In genomic region chr11:77077792-77078191, GRCm38 (mm10) we compare ENCODE assay signal across 8 mouse cellular contexts. TPM values are rescaled to one million over a fixed set of nuclear protein-coding genes. Genes with fewer than 3 reads are reported as not detected.
DNase-seq lines count a peak whose midpoint lies in the region; ATAC-seq and TF ChIP-seq lines count a peak whose summit lies in the region.

No protein-coding gene starts in this region.

- no peak for TF ChIP-seq CTCF in embryonic fibroblast, embryonic 13.5 days (IDR thresholded peaks at IDR 0.05; ENCODE audit: borderline replicate concordance, insufficient read depth, low read length)
- TF ChIP-seq CTCF in intestine, postnatal 0 days (IDR thresholded peaks at IDR 0.05; ENCODE audit: low read depth): no peak

- peak; percentile 25; the same call in 1 of the 2 replicates for ATAC-seq in intestine, postnatal 0 days
- no peak for ATAC-seq in midbrain, embryonic 12.5 days (ENCODE audit: low FRiP score, low read depth)

- H3K9ac ChIP-seq in intestine, postnatal 0 days (ENCODE audit: low read depth, low read length): peak overlapping the region; percentile 74
- H3K9ac ChIP-seq in midbrain, embryonic 12.5 days (replicated peaks): peak overlapping the region; percentile 89

- peak overlapping the region; percentile 78 for H3K4me2 ChIP-seq in intestine, postnatal 0 days (replicated peaks; ENCODE audit: low read depth)
- H3K4me2 ChIP-seq in midbrain, embryonic 12.5 days (replicated peaks): peak overlapping the region; percentile 76

- DNase-seq in embryo, embryonic 10 days (ENCODE audit: low spot score): peak; percentile 10
- no peak for DNase-seq in embryo, embryonic 9.5 days (ENCODE audit: extremely low spot score)
- DNase-seq in spleen, adult 12 weeks (ENCODE audit: low spot score): peak; percentile 22
- DNase-seq in spleen, postnatal 14 days (ENCODE audit: low spot score in 2 of 2): no peak
- DNase-seq in ovary, adult 18-20 months (ENCODE audit: low spot score): no peak

- 2% methylated on average over 16 of the region's 16 CpGs for WGBS in intestine, postnatal 0 days
- 3% methylated on average over 16 of the region's 16 CpGs for WGBS in midbrain, embryonic 12.5 days

- H3K27me3 ChIP-seq in intestine, postnatal 0 days (replicated peaks; ENCODE audit: control insufficient read depth, insufficient read depth, low read length): no peaks in the 10 kb centered on the region
- peaks cover 16% of the 10 kb centered on the region for H3K27me3 ChIP-seq in midbrain, embryonic 12.5 days

- no peaks in the 10 kb centered on the region for H3K9me3 ChIP-seq in intestine, postnatal 0 days (ENCODE audit: control insufficient read depth)
- H3K9me3 ChIP-seq in midbrain, embryonic 12.5 days: no peaks in the 10 kb centered on the region

- peak overlapping the region; percentile 21 for H3K27ac ChIP-seq in embryonic fibroblast, embryonic 13.5 days (ENCODE audit: insufficient read depth, low read length)
- H3K27ac ChIP-seq in intestine, postnatal 0 days (ENCODE audit: low read depth, low read length): peak overlapping the region; percentile 51
- peak overlapping the region; percentile 90; the same call in 1 of the 2 replicates for H3K27ac ChIP-seq in midbrain, embryonic 12.5 days (replicated peaks)

- no peak for TF ChIP-seq POLR2A in embryonic fibroblast, embryonic 13.5 days (IDR thresholded peaks at IDR 0.05; ENCODE audit: low read depth, low read length)

- peaks cover 9% of the 10 kb centered on the region for H3K36me3 ChIP-seq in intestine, postnatal 0 days (ENCODE audit: control insufficient read depth, insufficient read depth)
- peaks cover 28% of the 10 kb centered on the region for H3K36me3 ChIP-seq in midbrain, embryonic 12.5 days

- no peaks in the 10 kb centered on the region for H3K4me1 ChIP-seq in embryonic fibroblast, embryonic 13.5 days (ENCODE audit: control insufficient read depth, insufficient read depth, low read length)
- no peaks in the 10 kb centered on the region for H3K4me1 ChIP-seq in intestine, postnatal 0 days (replicated peaks; ENCODE audit: control insufficient read depth, insufficient read depth, low read length)
- H3K4me1 ChIP-seq in midbrain, embryonic 12.5 days: peaks cover 7% of the 10 kb centered on the region

- peak overlapping the region; percentile 86 for H3K4me3 ChIP-seq in embryonic fibroblast, embryonic 13.5 days (ENCODE audit: insufficient read depth, low read length)
- peak overlapping the region; percentile 76 for H3K4me3 ChIP-seq in intestine, postnatal 0 days (ENCODE audit: low read depth, low read length)
- peak overlapping the region; percentile 86 for H3K4me3 ChIP-seq in midbrain, embryonic 12.5 days

RNA-seq across cellular contexts. Expression of gene Nsrp1, which starts 0.4 kb away (rescaled TPM):
- 19.4 and 23.8 TPM in 2 replicates for polyA plus RNA-seq in embryonic fibroblast, embryonic 13.5 days (2011; ENCODE audit: insufficient read length, low read depth, missing spikeins)
- 54.3 and 65.8 TPM in 2 replicates for polyA plus RNA-seq in intestine, postnatal 0 days (2015; fragmentation: Nextera tagmentation; extraction: Ambion mirVana)
- 66.4 and 80.4 TPM in 2 replicates for polyA plus RNA-seq in midbrain, embryonic 12.5 days (2016; fragmentation: Nextera tagmentation; extraction: Ambion mirVana)

Comparison
In these comparisons a context has a peak if more than half of its experiments do, and no peak if none do; other contexts are left out.
1. DNase-seq: peak in embryo, embryonic 10 days (single experiment) and spleen, adult 12 weeks (single experiment); none in embryo, embryonic 9.5 days (single experiment), spleen, postnatal 14 days (0 of 2) and ovary, adult 18-20 months (single experiment).
2. H3K27ac ChIP-seq: peak in every context shown above with its lines; median percentile 90 in midbrain, embryonic 12.5 days; 51 in intestine, postnatal 0 days; 21 in embryonic fibroblast, embryonic 13.5 days.
3. Peak in every context shown above with its lines, with median percentiles within 50 percentile points of each other: H3K4me3 ChIP-seq.